Mouse (Mus musculus) liver, embryonic 16.5 days (tissue): ENCODE results near the gene Ccdc110. TPM values are rescaled to one million over a fixed set of nuclear protein-coding genes. Genes with fewer than 3 reads are reported as not detected.

Experiments used
- polyA plus RNA-seq: library from polyadenylated mRNA; unstranded; fragments of >200 nt; fragmentation: Nextera tagmentation; extraction: Ambion mirVana; gene quantifications from 2 replicates; pipeline ENCODE4 v1.2.1, GENCODE M21; 2015

Gene Ccdc110
- polyA plus RNA-seq, 1 experiment from 2014 or later, result not detected

Other genes with a start within 250 kb of the Ccdc110 start
- 2.9 and 5.1 TPM in 2 replicates for gene Pdlim3, start 49.2 kb upstream of the Ccdc110 start, polyA plus RNA-seq
- gene 1700029J07Rik, start 40.6 kb downstream of the Ccdc110 start, polyA plus RNA-seq, result 0.40 and 0.68 TPM in 2 replicates
- 32.9 and 33.7 TPM in 2 replicates for gene Ufsp2, start 40.9 kb downstream of the Ccdc110 start, polyA plus RNA-seq
- gene Lrp2bp, start 64.7 kb downstream of the Ccdc110 start, polyA plus RNA-seq, result 0.05 TPM in 1 of 2 replicates, not detected in the other
- gene Ankrd37, start 71.1 kb downstream of the Ccdc110 start, polyA plus RNA-seq, result 6.1 and 7.8 TPM in 2 replicates
- 6.2 and 6.9 TPM in 2 replicates for gene Cfap97, start 217.2 kb downstream of the Ccdc110 start, polyA plus RNA-seq
- gene Snx25, start 217.5 kb downstream of the Ccdc110 start, polyA plus RNA-seq, result 2.5 and 3.0 TPM in 2 replicates